Mouse (Mus musculus) bone marrow, adult 2 months (tissue): ENCODE measurements around the gene Lcp1.

Source experiments
- CTCF ChIP-seq: fragments of 200-500 bp; IDR thresholded peaks from 2 replicates; pipeline ENCODE4 v1.5.1; 2011; ENCODE audit warnings: low read length, control low read depth; ENCODE audit not compliant: control insufficient read depth, insufficient read depth
- POLR2A ChIP-seq: fragments of 200-500 bp; IDR thresholded peaks from 2 replicates; pipeline ENCODE4 v1.6.1; 2011; ENCODE audit warnings: low read depth, mild to moderate bottlenecking, control low read depth, low read length, borderline replicate concordance; ENCODE audit not compliant: control insufficient read depth

DNA sequence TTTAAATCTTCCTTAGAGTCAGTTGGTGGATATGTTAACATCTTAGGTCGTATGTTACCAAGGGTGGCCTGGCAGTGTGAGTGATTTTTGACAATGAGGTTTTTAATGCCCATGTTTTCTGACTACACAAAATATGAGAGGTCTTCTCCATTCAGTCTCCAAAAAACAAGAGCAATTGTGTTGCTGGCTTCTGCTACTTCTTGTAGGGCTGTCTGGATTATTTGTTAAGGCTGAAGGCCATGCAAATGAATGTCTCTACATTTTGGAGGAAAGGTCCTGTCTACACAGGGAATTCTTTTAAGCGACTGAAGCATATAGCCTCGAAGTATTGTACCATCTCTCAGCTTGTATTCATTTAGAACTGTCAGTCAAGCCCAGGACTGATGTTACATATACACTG is 46.5 kb downstream of the Lcp1 start:
- TF ChIP-seq CTCF, result no peak
- TF ChIP-seq POLR2A, result no peak
